In the genomic region with DNA sequence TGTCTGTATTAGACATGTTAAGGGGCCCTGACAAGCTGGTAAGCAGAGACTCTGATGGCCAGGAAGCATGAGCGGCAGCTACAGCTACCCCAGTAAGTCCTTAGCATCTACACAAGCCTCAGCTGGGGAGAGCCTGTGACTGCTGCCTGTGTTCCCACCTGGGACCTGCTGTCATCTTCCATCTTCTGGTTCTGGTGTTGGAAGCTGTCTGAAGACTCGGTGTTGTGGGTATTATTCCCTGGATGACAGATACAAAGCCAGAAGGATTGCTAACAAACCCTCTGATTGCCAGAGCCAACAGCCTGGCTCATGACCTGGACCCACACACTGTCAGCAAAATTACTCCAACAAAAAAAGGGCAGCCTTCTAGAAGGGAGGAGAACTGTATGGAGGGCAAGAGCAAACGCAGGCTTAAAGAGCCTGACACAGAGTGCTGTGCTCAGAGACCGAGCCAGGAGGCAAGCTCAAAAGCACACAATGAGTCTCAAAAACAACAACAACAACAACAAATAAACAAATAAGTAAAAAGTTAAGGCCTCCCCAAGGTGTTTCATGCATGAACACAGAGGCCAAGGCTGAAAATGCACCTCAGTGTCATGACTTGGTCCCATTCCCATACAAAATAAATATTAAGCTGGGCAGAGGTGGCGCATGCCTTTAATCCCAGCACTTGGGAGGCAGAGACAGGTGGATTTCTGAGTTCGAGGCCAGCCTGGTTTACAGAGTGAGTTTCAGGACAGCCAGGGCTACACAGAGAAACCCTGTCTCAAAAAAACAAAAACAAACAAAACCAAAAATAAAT, we compare ENCODE assay signal across 21 mouse cellular contexts. TPM values are rescaled to one million over a fixed set of nuclear protein-coding genes. Genes with fewer than 3 reads are reported as not detected.
DNase-seq lines count a peak whose midpoint lies in the region; ATAC-seq and TF ChIP-seq lines count a peak whose summit lies in the region.
"Had no signal": no experiment of that assay in that cellular context is flagged by ENCODE, and none has a peak within 500 bp of the region (broad histone marks: within the 10 kb centered on the region; RNA-seq: fewer than 3 reads in every experiment).

No protein-coding gene starts in this region.

- no peak overlapping the region for H3K4me3 ChIP-seq in hindbrain, embryonic 10.5 days
- H3K4me3 ChIP-seq in hindbrain, embryonic 13.5 days: no peak overlapping the region
- no peak overlapping the region for H3K4me3 ChIP-seq in lung, postnatal 0 days (ENCODE audit: low read depth, low read length)
- no peak overlapping the region for H3K4me3 ChIP-seq in kidney, embryonic 15.5 days (replicated peaks)
- H3K4me3 ChIP-seq in stomach, embryonic 15.5 days (replicated peaks): no peak overlapping the region
- no peak overlapping the region for H3K4me3 ChIP-seq in forebrain, postnatal 0 days (ENCODE audit: low read depth, low read length)
- H3K4me3 ChIP-seq: gastrocnemius, adult 2 months; hindbrain, embryonic 15.5 days; layer of hippocampus, adult 2 months; left cerebral cortex, adult 2 months; limb, embryonic 12.5 days; midbrain, embryonic 10.5 days had no signal

- no peaks in the 10 kb centered on the region for H3K9me3 ChIP-seq in hindbrain, embryonic 10.5 days
- no peaks in the 10 kb centered on the region for H3K9me3 ChIP-seq in hindbrain, embryonic 13.5 days
- H3K9me3 ChIP-seq in lung, postnatal 0 days (ENCODE audit: low read length): no peaks in the 10 kb centered on the region
- no peaks in the 10 kb centered on the region for H3K9me3 ChIP-seq in kidney, embryonic 15.5 days (replicated peaks)
- H3K9me3 ChIP-seq in stomach, embryonic 15.5 days: no peaks in the 10 kb centered on the region
- no peaks in the 10 kb centered on the region for H3K9me3 ChIP-seq in forebrain, postnatal 0 days (ENCODE audit: low read length)
- H3K9me3 ChIP-seq: hindbrain, embryonic 15.5 days; limb, embryonic 12.5 days; midbrain, embryonic 10.5 days had no signal

- H3K4me1 ChIP-seq in hindbrain, embryonic 10.5 days (replicated peaks): no peaks in the 10 kb centered on the region
- no peaks in the 10 kb centered on the region for H3K4me1 ChIP-seq in hindbrain, embryonic 13.5 days (replicated peaks)
- no peaks in the 10 kb centered on the region; the same call in 1 of the 2 replicates for H3K4me1 ChIP-seq in lung, postnatal 0 days (ENCODE audit: insufficient read depth, low read depth, low read length)
- peaks cover 16% of the 10 kb centered on the region; the same call in 1 of the 2 replicates for H3K4me1 ChIP-seq in kidney, embryonic 15.5 days
- H3K4me1 ChIP-seq in stomach, embryonic 15.5 days: peaks cover 6% of the 10 kb centered on the region; the same call in 1 of the 2 replicates
- no peaks in the 10 kb centered on the region for H3K4me1 ChIP-seq in forebrain, postnatal 0 days (ENCODE audit: insufficient read depth)
- H3K4me1 ChIP-seq: hindbrain, embryonic 15.5 days; limb, embryonic 12.5 days; midbrain, embryonic 10.5 days had no signal

- TF ChIP-seq EP300 in lung, postnatal 0 days (IDR thresholded peaks at IDR 0.05): no peak

- no peak for ATAC-seq in hindbrain, embryonic 13.5 days (ENCODE audit: low FRiP score)
- no peak for ATAC-seq in lung, postnatal 0 days
- ATAC-seq in kidney, embryonic 15.5 days (replicated peaks; ENCODE audit: low FRiP score): no peak
- no peak for ATAC-seq in stomach, embryonic 15.5 days (ENCODE audit: insufficient read depth, low FRiP score, low read depth)
- no peak for ATAC-seq in forebrain, postnatal 0 days
- ATAC-seq: forebrain, embryonic 14.5 days had no signal

- H3K36me3 ChIP-seq in hindbrain, embryonic 10.5 days: no peaks in the 10 kb centered on the region
- no peaks in the 10 kb centered on the region for H3K36me3 ChIP-seq in hindbrain, embryonic 13.5 days
- H3K36me3 ChIP-seq in lung, postnatal 0 days (ENCODE audit: insufficient read depth, low read length): no peaks in the 10 kb centered on the region
- H3K36me3 ChIP-seq in kidney, embryonic 15.5 days: no peaks in the 10 kb centered on the region
- no peaks in the 10 kb centered on the region for H3K36me3 ChIP-seq in stomach, embryonic 15.5 days
- no peaks in the 10 kb centered on the region for H3K36me3 ChIP-seq in forebrain, postnatal 0 days (ENCODE audit: insufficient read depth)
- H3K36me3 ChIP-seq: hindbrain, embryonic 15.5 days; limb, embryonic 12.5 days; midbrain, embryonic 10.5 days had no signal

- no peak overlapping the region for H3K27ac ChIP-seq in hindbrain, embryonic 10.5 days
- no peak overlapping the region for H3K27ac ChIP-seq in hindbrain, embryonic 13.5 days
- H3K27ac ChIP-seq in lung, postnatal 0 days (ENCODE audit: low read length): peak overlapping the region; percentile 38; the same call in 1 of the 2 replicates
- H3K27ac ChIP-seq in kidney, embryonic 15.5 days: peak overlapping the region; percentile 66
- H3K27ac ChIP-seq in stomach, embryonic 15.5 days: peak overlapping the region; percentile 51; the same call in 1 of the 2 replicates
- no peak overlapping the region for H3K27ac ChIP-seq in forebrain, postnatal 0 days (ENCODE audit: low read depth, low read length)
- H3K27ac ChIP-seq: gastrocnemius, adult 2 months; hindbrain, embryonic 15.5 days; layer of hippocampus, adult 2 months; left cerebral cortex, adult 2 months; limb, embryonic 12.5 days; midbrain, embryonic 10.5 days had no signal

- no peak overlapping the region for H3K9ac ChIP-seq in hindbrain, embryonic 13.5 days
- H3K9ac ChIP-seq in lung, postnatal 0 days (replicated peaks; ENCODE audit: low read depth): no peak overlapping the region
- H3K9ac ChIP-seq in kidney, embryonic 15.5 days: no peak overlapping the region
- no peak overlapping the region for H3K9ac ChIP-seq in stomach, embryonic 15.5 days
- no peak overlapping the region for H3K9ac ChIP-seq in forebrain, postnatal 0 days
- H3K9ac ChIP-seq: hindbrain, embryonic 15.5 days; limb, embryonic 12.5 days had no signal

- TF ChIP-seq CTCF in lung, postnatal 0 days (IDR thresholded peaks at IDR 0.05): no peak
- TF ChIP-seq CTCF in forebrain, postnatal 0 days (IDR thresholded peaks at IDR 0.05; ENCODE audit: low read depth): no peak

- 85% methylated on average over 6 of the region's 6 CpGs for WGBS in hindbrain, embryonic 10.5 days
- 83% methylated on average over 6 of the region's 6 CpGs for WGBS in hindbrain, embryonic 13.5 days
- WGBS in lung, postnatal 0 days: 67% methylated on average over 6 of the region's 6 CpGs
- 86% methylated on average over 6 of the region's 6 CpGs for WGBS in kidney, embryonic 15.5 days
- WGBS in stomach, embryonic 15.5 days: 72% methylated on average over 6 of the region's 6 CpGs
- 87% methylated on average over 6 of the region's 6 CpGs for WGBS in forebrain, postnatal 0 days

- no peak overlapping the region for H3K4me2 ChIP-seq in hindbrain, embryonic 13.5 days
- no peak overlapping the region for H3K4me2 ChIP-seq in lung, postnatal 0 days (replicated peaks; ENCODE audit: low read depth, low read length)
- 0 out of 2 replicates have a peak overlapping the region, but pooled peaks have one; percentile 20 for H3K4me2 ChIP-seq in kidney, embryonic 15.5 days
- H3K4me2 ChIP-seq in stomach, embryonic 15.5 days: 0 out of 2 replicates have a peak overlapping the region, but pooled peaks have one; percentile 25
- H3K4me2 ChIP-seq in forebrain, postnatal 0 days (ENCODE audit: low read depth): no peak overlapping the region
- H3K4me2 ChIP-seq: hindbrain, embryonic 15.5 days; limb, embryonic 12.5 days had no signal

- DNase-seq in hindbrain, embryonic 10.5 days (ENCODE audit: low spot score): peak; percentile 0
- DNase-seq in lung, postnatal 0 days (ENCODE audit: low spot score): no peak
- no peak for DNase-seq in lung, postnatal 14 days
- DNase-seq in neural tube, embryonic 10.5 days (ENCODE audit: extremely low spot score, low spot score): no peak
- DNase-seq in forebrain, postnatal 0 days: no peak
- DNase-seq: adrenal gland, postnatal 36 days; cerebellum, adult 9-11 months; gastrocnemius, adult 2 months; heart, adult 18-20 months; heart, postnatal 10 days had no signal

- H3K27me3 ChIP-seq in hindbrain, embryonic 10.5 days (ENCODE audit: insufficient read depth, poor library complexity, severe bottlenecking): no peaks in the 10 kb centered on the region
- H3K27me3 ChIP-seq in hindbrain, embryonic 13.5 days: no peaks in the 10 kb centered on the region
- H3K27me3 ChIP-seq in lung, postnatal 0 days (replicated peaks; ENCODE audit: insufficient read depth, low read length): no peaks in the 10 kb centered on the region
- H3K27me3 ChIP-seq in kidney, embryonic 15.5 days: no peaks in the 10 kb centered on the region
- no peaks in the 10 kb centered on the region for H3K27me3 ChIP-seq in stomach, embryonic 15.5 days (replicated peaks)
- no peaks in the 10 kb centered on the region for H3K27me3 ChIP-seq in forebrain, postnatal 0 days (ENCODE audit: insufficient read depth, low read length)

RNA-seq across cellular contexts. Expression of gene Degs2, which starts 8.1 kb away (rescaled TPM):
- polyA plus RNA-seq in hindbrain, embryonic 10.5 days (2016; fragmentation: Nextera tagmentation; extraction: Ambion mirVana): 1.6 and 2.1 TPM in 2 replicates
- polyA plus RNA-seq in hindbrain, embryonic 13.5 days (2015; fragmentation: Nextera tagmentation; extraction: Ambion mirVana): 2.2 and 3.6 TPM in 2 replicates
- polyA plus RNA-seq in lung, postnatal 0 days (2015; fragmentation: Nextera tagmentation; extraction: Ambion mirVana): 0.74 and 0.75 TPM in 2 replicates
- polyA plus RNA-seq in kidney, embryonic 15.5 days (2015; fragmentation: Nextera tagmentation; extraction: Ambion mirVana): 7.0 and 8.8 TPM in 2 replicates
- polyA plus RNA-seq in stomach, embryonic 15.5 days (2015; fragmentation: Nextera tagmentation; extraction: Ambion mirVana): 35.2 and 37.4 TPM in 2 replicates
- total RNA-seq in forebrain, postnatal 0 days (2014; rRNA removed): 0.15 TPM in 1 of 2 replicates, not detected in the other
- polyA plus RNA-seq in forebrain, postnatal 0 days (2015; fragmentation: Nextera tagmentation; extraction: Ambion mirVana): 0.50 and 0.88 TPM in 2 replicates
- total RNA-seq: gastrocnemius, adult 2 months; neutrophil, adult 5-6 weeks had no signal
- polyA plus RNA-seq: spleen, adult 2 months had no signal

Comparison
In these comparisons a context has a peak if more than half of its experiments do, and no peak if none do; other contexts are left out.
1. H3K27ac ChIP-seq: peak in lung, postnatal 0 days (single experiment), kidney, embryonic 15.5 days (single experiment) and stomach, embryonic 15.5 days (single experiment); none in hindbrain, embryonic 10.5 days (single experiment), hindbrain, embryonic 13.5 days (single experiment) and forebrain, postnatal 0 days (single experiment).
2. H3K4me2 ChIP-seq: peak in kidney, embryonic 15.5 days (single experiment) and stomach, embryonic 15.5 days (single experiment); none in hindbrain, embryonic 13.5 days (single experiment), lung, postnatal 0 days (single experiment) and forebrain, postnatal 0 days (single experiment).